Mouse (Mus musculus) heart, adult 2 months (tissue): ENCODE measurements at regions not wholly inside any gene's neighbourhood (a gene's known extent, or its start where the extent isn't known, plus 50 kb on each side); places are given as distances from the start of the nearest gene placed in this dataset.

Experiments
- CTCF ChIP-seq: fragments of 200-600 bp; IDR thresholded peaks from 2 replicates; pipeline ENCODE4 v1.8.1; 2022; ENCODE audit warnings: antibody characterized with exemption, mild to moderate bottlenecking, moderate library complexity
- EP300 ChIP-seq: fragments of 200-500 bp; IDR thresholded peaks from 2 replicates; pipeline ENCODE4 v1.6.1; 2011; ENCODE audit warnings: low read depth, low read length, control low read depth; ENCODE audit not compliant: insufficient read depth
- POLR2A ChIP-seq: fragments of 200-500 bp; IDR thresholded peaks from 2 replicates; pipeline ENCODE4 v1.6.1; 2011; ENCODE audit warnings: mild to moderate bottlenecking, low read depth, low read length, control low read depth; ENCODE audit not compliant: insufficient read depth

- TF ChIP-seq CTCF (no peak), EP300 (no peak), POLR2A (no peak)
Measured at GRCm38 (mm10) chrX:37753474-37753873, 51.2 kb upstream of the Rhox5 start.
